Mouse (Mus musculus): ENCODE results near the gene Tmem183a.

Tmem183a gene

GRCm38 (mm10) chr1:134361857-134362212 lies at the start of gene Tmem183a:
Gene Tmem183a (minus strand): TSS chr1:134361979.
- DNase-seq (ENCODE audit: low spot score in 2 of 2), result peak; percentile 92 to 94

- DNase-seq (ENCODE audit: low spot score in 2 of 2), result no peak
Measured at GRCm38 (mm10) chr1:134408080-134408479, 46.3 kb upstream of the Tmem183a start.

- DNase-seq (ENCODE audit: low spot score in 2 of 2), result no peak
Measured at GRCm38 (mm10) chr1:134406414-134406771, 44.6 kb upstream of the Tmem183a start.

- peak; percentile 24 to 36 for DNase-seq (ENCODE audit: low spot score in 2 of 2)
Measured at GRCm38 (mm10) chr1:134405509-134406413, 44.0 kb upstream of the Tmem183a start, which contains the start of gene Cyb5r1. Gene Cyb5r1 (plus strand): TSS chr1:134405559.

GRCm38 (mm10) chr1:134399735-134400134 lies 38.0 kb upstream of the Tmem183a start:
- DNase-seq (ENCODE audit: low spot score in 2 of 2), result no peak

- no peak for DNase-seq (ENCODE audit: low spot score in 2 of 2)
Measured at GRCm38 (mm10) chr1:134398210-134398609, 36.4 kb upstream of the Tmem183a start.

- no peak for DNase-seq (ENCODE audit: low spot score in 2 of 2)
Measured at GRCm38 (mm10) chr1:134393827-134394226, 32.0 kb upstream of the Tmem183a start.

- no peak for DNase-seq (ENCODE audit: low spot score in 2 of 2)
Measured at GRCm38 (mm10) chr1:134385666-134386065, 23.9 kb upstream of the Tmem183a start, which contains the start of gene 4933406M09Rik. Gene 4933406M09Rik (plus strand): TSS chr1:134385940.

- no peak for DNase-seq (ENCODE audit: low spot score in 2 of 2)
Measured at GRCm38 (mm10) chr1:134385176-134385575, 23.4 kb upstream of the Tmem183a start.

- DNase-seq (ENCODE audit: low spot score in 2 of 2), result no peak
Measured at GRCm38 (mm10) chr1:134384581-134384980, 22.8 kb upstream of the Tmem183a start.

GRCm38 (mm10) chr1:134381795-134382625 lies 20.2 kb upstream of the Tmem183a start:
- no peak for DNase-seq (ENCODE audit: low spot score in 2 of 2)

- DNase-seq (ENCODE audit: low spot score in 2 of 2), result no peak
Measured at GRCm38 (mm10) chr1:134381051-134381450, 19.3 kb upstream of the Tmem183a start.

GRCm38 (mm10) chr1:134374124-134374523 lies 12.3 kb upstream of the Tmem183a start:
- no peak for DNase-seq (ENCODE audit: low spot score in 2 of 2)

- DNase-seq (ENCODE audit: low spot score in 2 of 2), result peak; percentile 50 to 61
Measured at GRCm38 (mm10) chr1:134368777-134369337, 7.1 kb upstream of the Tmem183a start.

- no peak for DNase-seq (ENCODE audit: low spot score in 2 of 2)
Measured at GRCm38 (mm10) chr1:134365491-134365890, 3.7 kb upstream of the Tmem183a start.

GRCm38 (mm10) chr1:134363194-134363593 lies 1.4 kb upstream of the Tmem183a start:
- no peak for DNase-seq (ENCODE audit: low spot score in 2 of 2)

- no peak for DNase-seq (ENCODE audit: low spot score in 2 of 2)
Measured at GRCm38 (mm10) chr1:134361195-134361856, 453 bp downstream of the Tmem183a start.

GRCm38 (mm10) chr1:134360656-134361055 lies 1.1 kb downstream of the Tmem183a start:
- DNase-seq (ENCODE audit: low spot score in 2 of 2), result no peak

- DNase-seq (ENCODE audit: low spot score in 2 of 2), result no peak
Measured at GRCm38 (mm10) chr1:134357461-134357860, 4.3 kb downstream of the Tmem183a start.

GRCm38 (mm10) chr1:134353326-134353725 lies 8.5 kb downstream of the Tmem183a start:
- no peak for DNase-seq (ENCODE audit: low spot score in 2 of 2)

GRCm38 (mm10) chr1:134347791-134348190 lies 14.0 kb downstream of the Tmem183a start:
- DNase-seq (ENCODE audit: low spot score in 2 of 2), result no peak

GRCm38 (mm10) chr1:134345075-134345474 lies 16.7 kb downstream of the Tmem183a start:
- DNase-seq (ENCODE audit: low spot score in 2 of 2), result no peak

Measured in frontal cortex, postnatal 25 days (tissue).